Mouse (Mus musculus): ENCODE data around the gene Syndig1. TPM values are rescaled to one million over a fixed set of nuclear protein-coding genes. Genes with fewer than 3 reads are reported as not detected.

The Syndig1 gene
- polyA plus RNA-seq, 1 experiment from 2014 or later = 109 TPM

GRCm38 (mm10) chr2:149982466-149982865 lies 153.5 kb downstream of the Syndig1 start:
- no peaks in the 10 kb centered on the region for H3K36me3 ChIP-seq (ENCODE audit: control insufficient read depth, insufficient read depth, low read length)
- ATAC-seq (ENCODE audit: low read depth) = no peak
- H3K4me3 ChIP-seq (ENCODE audit: low read depth, low read length) = no peak overlapping the region
- H3K4me1 ChIP-seq (ENCODE audit: control insufficient read depth, insufficient read depth, low read length) = no peaks in the 10 kb centered on the region
- H3K9ac ChIP-seq (replicated peaks; ENCODE audit: low read depth, low read length) = no peak overlapping the region
- no peak overlapping the region for H3K27ac ChIP-seq (ENCODE audit: low read depth, low read length)
- no peaks in the 10 kb centered on the region for H3K27me3 ChIP-seq (ENCODE audit: control insufficient read depth, insufficient read depth, low read length)
- H3K4me2 ChIP-seq (ENCODE audit: low read depth, low read length) = no peak overlapping the region
- H3K9me3 ChIP-seq (ENCODE audit: control insufficient read depth, low read length) = no peaks in the 10 kb centered on the region

DNA sequence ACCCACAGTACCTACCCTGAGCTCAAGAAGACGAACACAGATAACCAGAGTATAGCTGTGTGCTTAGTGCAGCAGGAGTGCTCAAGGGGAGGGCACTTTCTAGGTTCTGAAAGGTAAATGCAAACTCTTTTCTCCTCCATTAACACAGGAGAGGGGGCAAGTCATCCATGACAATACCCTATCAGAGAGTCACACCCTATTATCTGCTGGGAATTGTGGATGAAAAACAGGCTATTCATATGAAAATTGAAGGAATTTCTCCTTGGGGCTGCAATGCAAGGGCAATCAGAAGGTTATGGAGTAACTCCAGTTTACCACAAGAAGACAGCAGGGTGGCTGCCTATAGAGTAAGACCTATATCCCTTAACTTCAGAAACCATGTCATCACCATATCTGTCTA lies 154.1 kb downstream of the Syndig1 start:
- Histone ChIP-seq H3K9ac (replicated peaks; ENCODE audit: low read depth, low read length) (no peak overlapping the region), H3K27ac (ENCODE audit: low read depth, low read length) (no peak overlapping the region), H3K4me1 (ENCODE audit: control insufficient read depth, insufficient read depth, low read length) (no peaks in the 10 kb centered on the region), H3K4me2 (ENCODE audit: low read depth, low read length) (no peak overlapping the region), H3K36me3 (ENCODE audit: control insufficient read depth, insufficient read depth, low read length) (no peaks in the 10 kb centered on the region), H3K4me3 (ENCODE audit: low read depth, low read length) (no peak overlapping the region), H3K9me3 (ENCODE audit: control insufficient read depth, low read length) (no peaks in the 10 kb centered on the region), H3K27me3 (ENCODE audit: control insufficient read depth, insufficient read depth, low read length) (no peaks in the 10 kb centered on the region)
- no peak for ATAC-seq (ENCODE audit: low read depth)
- 78% methylated on average over 1 of the region's 1 CpGs for WGBS

DNA sequence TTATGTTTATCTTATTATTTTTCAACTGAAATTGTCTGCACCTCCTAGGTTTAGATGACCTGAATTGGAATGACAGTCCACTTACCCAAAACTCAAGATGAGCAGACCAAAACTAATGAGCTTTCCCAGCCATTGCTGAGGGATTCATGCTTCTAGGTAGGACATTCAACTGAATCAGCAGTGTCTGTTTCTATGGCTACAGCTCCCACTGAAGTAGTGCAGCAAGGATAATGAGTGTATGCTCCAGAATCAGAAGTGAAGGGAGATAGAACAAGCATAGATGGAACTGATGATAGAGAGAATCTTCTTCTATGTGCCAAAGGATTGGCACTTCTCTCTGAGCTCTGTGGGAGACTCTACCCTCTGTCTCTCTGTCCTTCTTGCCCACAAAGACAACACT lies 158.6 kb downstream of the Syndig1 start:
- Histone ChIP-seq H3K27me3 (ENCODE audit: control insufficient read depth, insufficient read depth, low read length) (no peaks in the 10 kb centered on the region), H3K4me3 (ENCODE audit: low read depth, low read length) (no peak overlapping the region), H3K9me3 (ENCODE audit: control insufficient read depth, low read length) (no peaks in the 10 kb centered on the region), H3K36me3 (ENCODE audit: control insufficient read depth, insufficient read depth, low read length) (no peaks in the 10 kb centered on the region), H3K27ac (ENCODE audit: low read depth, low read length) (no peak overlapping the region), H3K4me1 (ENCODE audit: control insufficient read depth, insufficient read depth, low read length) (no peaks in the 10 kb centered on the region), H3K9ac (replicated peaks; ENCODE audit: low read depth, low read length) (no peak overlapping the region), H3K4me2 (ENCODE audit: low read depth, low read length) (no peak overlapping the region)
- ATAC-seq (ENCODE audit: low read depth) = no peak

DNA sequence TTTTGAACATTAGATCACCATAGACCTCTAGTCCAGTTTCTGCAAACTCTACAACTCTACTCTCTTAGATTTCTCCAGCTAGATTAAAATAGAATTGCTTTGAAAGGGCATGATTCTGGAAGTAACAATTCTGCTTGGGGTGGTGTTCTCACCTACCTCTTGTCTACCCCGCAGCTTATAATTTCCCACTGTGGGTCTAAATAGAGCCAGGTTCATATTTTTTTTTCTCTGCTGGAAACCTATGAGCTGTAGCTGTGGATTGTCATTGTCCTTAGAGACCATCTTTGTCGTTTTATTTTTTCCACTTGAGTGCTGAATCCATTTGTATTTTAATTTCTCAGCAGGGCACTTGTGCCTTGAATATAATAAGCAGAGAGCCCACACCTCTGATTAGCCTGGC lies 162.5 kb downstream of the Syndig1 start:
- H3K9ac ChIP-seq (replicated peaks; ENCODE audit: low read depth, low read length) = no peak overlapping the region
- 37% methylated on average over 2 of the region's 2 CpGs for WGBS
- no peaks in the 10 kb centered on the region for H3K4me1 ChIP-seq (ENCODE audit: control insufficient read depth, insufficient read depth, low read length)
- no peaks in the 10 kb centered on the region for H3K9me3 ChIP-seq (ENCODE audit: control insufficient read depth, low read length)
- no peaks in the 10 kb centered on the region for H3K36me3 ChIP-seq (ENCODE audit: control insufficient read depth, insufficient read depth, low read length)
- H3K27ac ChIP-seq (ENCODE audit: low read depth, low read length) = no peak overlapping the region
- H3K4me3 ChIP-seq (ENCODE audit: low read depth, low read length) = no peak overlapping the region
- ATAC-seq (ENCODE audit: low read depth) = no peak
- no peak overlapping the region for H3K4me2 ChIP-seq (ENCODE audit: low read depth, low read length)
- H3K27me3 ChIP-seq (ENCODE audit: control insufficient read depth, insufficient read depth, low read length) = no peaks in the 10 kb centered on the region

DNA sequence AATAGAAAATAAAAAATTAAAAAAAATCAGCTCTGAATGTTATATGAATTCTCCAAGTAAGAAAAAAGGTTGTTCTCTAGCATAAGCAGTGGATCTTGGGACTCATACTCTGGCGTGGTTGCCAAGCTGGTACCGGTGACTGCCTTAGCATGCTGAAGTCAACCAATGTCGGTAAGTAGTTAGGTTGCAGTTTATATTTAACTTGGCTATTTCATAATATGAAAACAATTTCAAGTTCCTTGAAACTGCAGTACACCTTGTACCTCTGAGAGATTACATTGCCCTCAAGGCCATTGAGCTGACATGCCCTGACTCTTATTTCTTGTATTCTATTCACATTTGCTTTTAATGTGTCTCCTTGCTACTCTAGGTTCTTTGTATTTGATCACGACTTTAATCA lies 163.9 kb downstream of the Syndig1 start:
- no peaks in the 10 kb centered on the region for H3K9me3 ChIP-seq (ENCODE audit: control insufficient read depth, low read length)
- H3K9ac ChIP-seq (replicated peaks; ENCODE audit: low read depth, low read length) = no peak overlapping the region
- H3K4me1 ChIP-seq (ENCODE audit: control insufficient read depth, insufficient read depth, low read length) = peaks cover 9% of the 10 kb centered on the region; the same call in 1 of the 2 replicates
- no peak overlapping the region for H3K4me2 ChIP-seq (ENCODE audit: low read depth, low read length)
- no peak overlapping the region for H3K4me3 ChIP-seq (ENCODE audit: low read depth, low read length)
- no peak for ATAC-seq (ENCODE audit: low read depth)
- 97% methylated on average over 4 of the region's 4 CpGs for WGBS
- no peak overlapping the region for H3K27ac ChIP-seq (ENCODE audit: low read depth, low read length)
- no peaks in the 10 kb centered on the region for H3K27me3 ChIP-seq (ENCODE audit: control insufficient read depth, insufficient read depth, low read length)
- no peaks in the 10 kb centered on the region for H3K36me3 ChIP-seq (ENCODE audit: control insufficient read depth, insufficient read depth, low read length)

DNA sequence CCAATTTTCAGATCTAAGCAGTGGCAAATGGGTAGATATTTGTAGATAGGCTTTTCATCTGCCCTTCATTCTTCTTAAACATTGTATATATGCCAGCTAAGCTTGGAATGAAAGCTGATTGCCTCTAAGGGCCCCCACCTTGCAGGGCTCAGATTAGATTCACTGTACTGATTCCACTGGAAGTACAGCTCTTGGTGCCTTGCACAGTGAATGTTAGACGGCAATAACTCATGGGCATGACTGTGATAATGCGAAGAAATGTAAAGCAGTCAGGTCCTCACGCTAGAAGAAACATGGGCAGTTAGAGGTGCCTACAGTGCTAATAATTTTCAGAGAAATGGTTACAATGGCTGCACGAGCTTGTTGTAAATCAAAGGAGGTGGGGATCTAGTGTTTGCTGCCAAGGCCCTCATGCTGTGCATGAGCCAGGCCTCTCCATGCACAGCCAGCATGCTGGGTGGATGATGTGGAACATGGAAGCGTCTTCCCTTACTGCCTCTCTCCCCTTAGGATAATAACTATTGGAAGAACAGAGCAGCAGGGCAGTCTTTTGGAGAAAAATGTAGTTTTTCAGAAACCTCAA lies 167.5 kb downstream of the Syndig1 start:
- H3K36me3 ChIP-seq (ENCODE audit: control insufficient read depth, insufficient read depth, low read length) = no peaks in the 10 kb centered on the region
- 37% methylated on average over 5 of the region's 5 CpGs for WGBS
- H3K27ac ChIP-seq (ENCODE audit: low read depth, low read length) = 0 out of 2 replicates have a peak overlapping the region, but pooled peaks have one; percentile 2
- no peak overlapping the region for H3K4me2 ChIP-seq (ENCODE audit: low read depth, low read length)
- peaks cover 9% of the 10 kb centered on the region; the same call in 1 of the 2 replicates for H3K4me1 ChIP-seq (ENCODE audit: control insufficient read depth, insufficient read depth, low read length)
- H3K9ac ChIP-seq (replicated peaks; ENCODE audit: low read depth, low read length) = no peak overlapping the region
- no peaks in the 10 kb centered on the region for H3K9me3 ChIP-seq (ENCODE audit: control insufficient read depth, low read length)
- no peaks in the 10 kb centered on the region for H3K27me3 ChIP-seq (ENCODE audit: control insufficient read depth, insufficient read depth, low read length)
- peak; percentile 69 for ATAC-seq (ENCODE audit: low read depth)
- no peak overlapping the region for H3K4me3 ChIP-seq (ENCODE audit: low read depth, low read length)

- peak overlapping the region; percentile 53; the same call in 1 of the 2 replicates for H3K27ac ChIP-seq (ENCODE audit: low read depth, low read length)
- no peak overlapping the region for H3K9ac ChIP-seq (replicated peaks; ENCODE audit: low read depth, low read length)
- no peak overlapping the region for H3K4me2 ChIP-seq (ENCODE audit: low read depth, low read length)
- ATAC-seq (ENCODE audit: low read depth) = no peak
- H3K27me3 ChIP-seq (ENCODE audit: control insufficient read depth, insufficient read depth, low read length) = no peaks in the 10 kb centered on the region
- no peaks in the 10 kb centered on the region for H3K9me3 ChIP-seq (ENCODE audit: control insufficient read depth, low read length)
- WGBS = 84% methylated on average over 2 of the region's 2 CpGs
- no peak overlapping the region for H3K4me3 ChIP-seq (ENCODE audit: low read depth, low read length)
- no peaks in the 10 kb centered on the region for H3K36me3 ChIP-seq (ENCODE audit: control insufficient read depth, insufficient read depth, low read length)
- H3K4me1 ChIP-seq (ENCODE audit: control insufficient read depth, insufficient read depth, low read length) = peaks cover 9% of the 10 kb centered on the region; the same call in 1 of the 2 replicates
Observed at GRCm38 (mm10) chr2:149997657-149998056, 168.6 kb downstream of the Syndig1 start.

DNA sequence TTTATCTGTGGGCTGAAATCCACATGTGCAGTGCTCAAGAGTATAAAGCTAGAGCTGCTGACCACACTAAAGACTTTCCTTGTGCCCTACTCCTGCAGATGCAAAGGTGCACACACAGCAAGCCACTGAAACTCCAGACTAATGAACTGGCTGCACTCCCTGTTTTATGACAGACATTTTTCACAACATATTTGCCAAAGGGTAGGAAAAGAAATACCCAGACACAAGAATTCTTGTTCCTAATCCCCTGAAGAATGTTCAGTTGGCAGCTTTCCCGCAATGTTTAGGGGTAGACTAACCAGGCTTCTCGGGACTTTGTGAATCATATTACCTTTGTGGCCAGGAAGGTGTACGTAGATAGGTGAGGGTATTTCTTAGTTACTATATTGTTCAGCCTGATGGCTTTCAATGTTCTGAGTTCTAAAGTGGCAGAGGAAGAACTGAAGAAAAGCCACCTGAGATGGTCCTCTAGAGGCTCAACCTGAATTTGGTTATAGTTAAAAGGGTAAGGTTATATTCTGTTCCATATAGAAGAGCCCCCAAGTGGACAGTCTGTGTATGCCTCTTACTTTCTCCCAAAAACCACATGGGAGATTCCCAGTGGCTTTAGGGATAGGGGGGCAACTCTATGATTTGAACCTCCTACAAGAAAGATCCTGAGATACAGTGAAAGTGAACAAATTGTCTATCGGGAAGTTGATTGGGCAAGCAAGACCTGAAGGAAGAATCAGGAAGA lies 169.5 kb downstream of the Syndig1 start:
- WGBS = 90% methylated on average over 4 of the region's 4 CpGs
- Histone ChIP-seq H3K27ac (ENCODE audit: low read depth, low read length) (no peak overlapping the region), H3K4me3 (ENCODE audit: low read depth, low read length) (no peak overlapping the region), H3K27me3 (ENCODE audit: control insufficient read depth, insufficient read depth, low read length) (no peaks in the 10 kb centered on the region), H3K4me2 (ENCODE audit: low read depth, low read length) (no peak overlapping the region), H3K9ac (replicated peaks; ENCODE audit: low read depth, low read length) (no peak overlapping the region), H3K36me3 (ENCODE audit: control insufficient read depth, insufficient read depth, low read length) (no peaks in the 10 kb centered on the region), H3K9me3 (ENCODE audit: control insufficient read depth, low read length) (no peaks in the 10 kb centered on the region), H3K4me1 (ENCODE audit: control insufficient read depth, insufficient read depth, low read length) (peaks cover 9% of the 10 kb centered on the region; the same call in 1 of the 2 replicates)
- no peak for ATAC-seq (ENCODE audit: low read depth)

GRCm38 (mm10) chr2:150000564-150000963 lies 171.6 kb downstream of the Syndig1 start:
- no peaks in the 10 kb centered on the region for H3K36me3 ChIP-seq (ENCODE audit: control insufficient read depth, insufficient read depth, low read length)
- H3K27ac ChIP-seq (ENCODE audit: low read depth, low read length) = no peak overlapping the region
- H3K27me3 ChIP-seq (ENCODE audit: control insufficient read depth, insufficient read depth, low read length) = no peaks in the 10 kb centered on the region
- no peak overlapping the region for H3K4me2 ChIP-seq (ENCODE audit: low read depth, low read length)
- no peaks in the 10 kb centered on the region for H3K9me3 ChIP-seq (ENCODE audit: control insufficient read depth, low read length)
- no peak overlapping the region for H3K9ac ChIP-seq (replicated peaks; ENCODE audit: low read depth, low read length)
- peaks cover 9% of the 10 kb centered on the region; the same call in 1 of the 2 replicates for H3K4me1 ChIP-seq (ENCODE audit: control insufficient read depth, insufficient read depth, low read length)
- ATAC-seq (ENCODE audit: low read depth) = peak; percentile 67; the same call in 1 of the 2 replicates
- WGBS = 24% methylated on average over 2 of the region's 2 CpGs
- no peak overlapping the region for H3K4me3 ChIP-seq (ENCODE audit: low read depth, low read length)

Measured in neural tube, embryonic 14.5 days (tissue).